Mouse (Mus musculus) limb, embryonic 14.5 days (tissue): ENCODE measurements around the gene Asb18. TPM values are rescaled to one million over a fixed set of nuclear protein-coding genes. Genes with fewer than 3 reads are reported as not detected.

Experiments
- ATAC-seq: fragments of 200-750 bp; cut with Nextera tagmentation; 2 replicates; pipeline ENCODE4 v1.8.0; 2017; ENCODE audit warnings: low read depth, moderate number of reproducible peaks, moderate TSS enrichment; ENCODE audit not compliant: low FRiP score
- DNase-seq: peaks from one replicate; pipeline ENCODE4 v3.0.0-alpha.2; 2015; ENCODE audit warnings: low spot score
- H3K27ac ChIP-seq: fragments of 300-500 bp; sonication (generic); replicated peaks from 2 replicates; pipeline ENCODE4 v1.5.1; 2014; ENCODE audit warnings: low read depth, mild to moderate bottlenecking, low read length, moderate library complexity, mixed read lengths
- H3K27me3 ChIP-seq: fragments of 300-500 bp; sonication (generic); 2 replicates; pipeline ENCODE4 v1.6.1; 2014; ENCODE audit warnings: low read length, mixed read lengths; ENCODE audit not compliant: control insufficient read depth, insufficient read depth
- H3K36me3 ChIP-seq: fragments of 300-500 bp; sonication (generic); 2 replicates; pipeline ENCODE4 v1.6.1; 2014; ENCODE audit warnings: mild to moderate bottlenecking, low read length, moderate library complexity, mixed read lengths; ENCODE audit not compliant: control insufficient read depth, insufficient read depth
- H3K4me1 ChIP-seq: fragments of 300-500 bp; sonication (generic); 2 replicates; pipeline ENCODE4 v1.6.1; 2014; ENCODE audit warnings: antibody characterized with exemption, low read length, mixed read lengths; ENCODE audit not compliant: control insufficient read depth, insufficient read depth
- H3K4me2 ChIP-seq: fragments of 300-500 bp; sonication (generic); replicated peaks from 2 replicates; pipeline ENCODE4 v1.6.1; 2014; ENCODE audit warnings: low read depth, mild to moderate bottlenecking, low read length, moderate library complexity; ENCODE audit not compliant: severe bottlenecking
- H3K4me3 ChIP-seq: fragments of 300-500 bp; sonication (generic); replicated peaks from 2 replicates; pipeline ENCODE4 v1.5.1; 2014; ENCODE audit warnings: low read length
- H3K9ac ChIP-seq: fragments of 300-500 bp; sonication (generic); 2 replicates; pipeline ENCODE4 v1.6.1; 2014; ENCODE audit warnings: mild to moderate bottlenecking, low read depth, low read length, moderate library complexity; ENCODE audit not compliant: severe bottlenecking
- H3K9me3 ChIP-seq: fragments of 300-500 bp; sonication (generic); 2 replicates; pipeline ENCODE4 v1.6.1; 2016; ENCODE audit warnings: low read length; ENCODE audit not compliant: control insufficient read depth
- POLR2A ChIP-seq: fragments of 200-500 bp; IDR thresholded peaks from 2 replicates; pipeline ENCODE4 v1.8.0; 2012; ENCODE audit warnings: inconsistent platforms, mild to moderate bottlenecking, moderate library complexity, borderline replicate concordance; ENCODE audit not compliant: insufficient read depth, insufficient read length; ENCODE audit errors: extremely low read depth
- WGBS: fragments of 180-500 bp; shearing (Covaris S2); extraction: QIAGEN DNeasy Blood & Tissue Kit; methylation state at CpG from one replicate; pipeline ENCODE4 v1.1.7; 2014; 5-methylcytosine and 5-hydroxymethylcytosine counted together
- polyA plus RNA-seq, 2 experiments: library from polyadenylated mRNA; depleted of rRNA in 1 of 2; stranded (reverse) in 1 of 2; unstranded in 1 of 2; fragments of >200 nt; fragmentation: Nextera tagmentation in 1 of 2; extraction: Ambion mirVana in 1 of 2; gene quantifications; 2 replicates each; pipeline versions ENCODE4 v1.2.1 to v1.2.3; 2012 to 2014

Gene Asb18
- polyA plus RNA-seq, 2 experiments: 0.06 to 0.38 TPM

DNA sequence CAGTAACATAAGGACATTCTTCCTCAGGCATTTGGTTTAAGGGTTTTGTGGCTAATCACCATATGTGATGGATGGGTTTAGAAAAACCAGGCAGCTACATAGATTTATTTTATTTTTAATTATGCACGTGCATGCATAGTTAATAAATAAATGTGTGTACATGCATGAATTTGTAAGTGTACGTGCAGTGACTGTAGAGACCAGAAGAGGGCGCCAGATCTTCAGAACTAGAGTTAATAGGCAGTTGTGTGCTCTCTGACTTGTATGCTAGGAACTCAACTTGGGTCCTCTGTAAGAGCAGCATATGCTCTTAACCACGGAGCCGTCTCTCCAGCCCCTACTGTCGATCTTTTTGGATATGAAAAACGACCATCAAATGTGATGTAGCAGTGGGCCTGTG lies 1.6 kb downstream of the Asb18 start:
- Histone ChIP-seq H3K27ac (no peak overlapping the region), H3K9ac (no peak overlapping the region), H3K36me3 (no peaks in the 10 kb centered on the region), H3K4me1 (no peaks in the 10 kb centered on the region), H3K27me3 (no peaks in the 10 kb centered on the region), H3K4me3 (no peak overlapping the region), H3K4me2 (no peak overlapping the region), H3K9me3 (no peaks in the 10 kb centered on the region)
- DNase-seq (no peak), ATAC-seq (no peak)
- 70% methylated on average over 7 of the region's 7 CpGs for WGBS
- no peak for TF ChIP-seq POLR2A

DNA sequence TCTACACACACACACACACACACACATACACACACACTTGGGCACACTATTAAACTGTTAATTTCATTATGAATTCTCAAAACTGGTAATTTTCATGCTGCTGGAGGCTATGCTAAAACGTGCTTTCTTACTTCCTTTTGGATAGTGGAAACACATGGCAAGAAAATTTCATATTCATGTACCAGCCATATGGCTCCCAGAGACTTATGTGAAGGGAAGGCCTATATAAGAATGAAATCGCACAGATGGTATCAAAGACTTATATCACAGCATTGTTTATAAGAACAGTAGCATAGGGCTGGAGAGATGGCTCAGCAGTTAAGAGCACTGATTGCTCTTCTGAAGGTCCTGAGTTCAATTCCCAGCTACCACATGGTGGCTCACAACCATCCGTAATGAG lies 2.3 kb downstream of the Asb18 start:
- no peak for ATAC-seq
- Histone ChIP-seq H3K36me3 (no peaks in the 10 kb centered on the region), H3K27ac (no peak overlapping the region), H3K4me2 (no peak overlapping the region), H3K9ac (no peak overlapping the region), H3K27me3 (no peaks in the 10 kb centered on the region), H3K4me1 (no peaks in the 10 kb centered on the region), H3K9me3 (no peaks in the 10 kb centered on the region), H3K4me3 (no peak overlapping the region)
- 61% methylated on average over 3 of the region's 3 CpGs for WGBS
- no peak for DNase-seq
- no peak for TF ChIP-seq POLR2A

DNA sequence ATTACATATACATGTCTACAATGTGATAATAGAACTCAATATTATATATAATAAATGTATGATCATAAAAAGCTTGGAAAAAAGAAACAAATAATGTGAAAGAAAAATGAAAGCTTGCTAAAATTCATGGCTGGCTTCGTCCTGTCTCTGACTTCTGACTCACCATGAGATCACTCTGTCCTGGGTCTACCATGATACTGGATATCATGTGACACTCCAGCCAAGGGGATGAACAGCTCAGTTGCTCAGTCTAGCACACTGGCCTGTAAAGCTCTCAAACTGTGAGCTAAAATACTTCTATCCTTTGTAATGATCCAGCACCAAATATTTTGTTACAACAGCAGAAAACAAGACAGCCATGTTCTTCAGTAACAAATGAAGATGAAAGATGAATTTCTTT lies 4.4 kb downstream of the Asb18 start:
- DNase-seq (no peak), ATAC-seq (no peak)
- H3K9ac ChIP-seq: no peak overlapping the region
- no peak overlapping the region for H3K4me2 ChIP-seq
- H3K4me3 ChIP-seq: no peak overlapping the region
- H3K9me3 ChIP-seq: no peaks in the 10 kb centered on the region
- 0 out of 2 replicates have a peak, but pooled peaks cover 4% of the 10 kb centered on the region for H3K27me3 ChIP-seq
- no peak for TF ChIP-seq POLR2A
- WGBS: 94% methylated on average over 1 of the region's 1 CpGs
- H3K36me3 ChIP-seq: no peaks in the 10 kb centered on the region
- no peak overlapping the region for H3K27ac ChIP-seq
- H3K4me1 ChIP-seq: no peaks in the 10 kb centered on the region

DNA sequence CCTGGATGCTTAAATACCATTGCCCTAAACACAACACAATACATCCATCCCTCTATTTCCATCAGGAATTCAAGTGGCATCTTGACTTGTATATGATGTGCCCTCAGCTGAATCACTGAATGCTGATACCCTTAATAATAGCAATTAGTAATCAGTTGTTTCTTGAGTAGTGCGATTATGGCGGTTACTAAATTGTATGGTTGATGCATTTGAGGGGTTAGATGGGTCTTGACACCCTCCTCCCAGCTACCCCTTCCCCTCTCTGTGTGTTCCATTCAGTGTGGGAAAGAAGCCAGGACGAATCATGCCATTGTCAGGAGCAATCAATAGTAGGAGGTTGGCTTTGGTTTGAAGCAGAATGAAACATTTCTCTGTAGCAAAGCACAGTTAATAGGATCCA lies 5.3 kb downstream of the Asb18 start:
- Histone ChIP-seq H3K27ac (no peak overlapping the region), H3K4me2 (no peak overlapping the region), H3K4me3 (no peak overlapping the region), H3K36me3 (no peaks in the 10 kb centered on the region), H3K27me3 (0 out of 2 replicates have a peak, but pooled peaks cover 4% of the 10 kb centered on the region), H3K4me1 (no peaks in the 10 kb centered on the region), H3K9me3 (no peaks in the 10 kb centered on the region), H3K9ac (no peak overlapping the region)
- TF ChIP-seq POLR2A: no peak
- WGBS: 81% methylated on average over 3 of the region's 3 CpGs
- ATAC-seq (no peak), DNase-seq (no peak)

DNA sequence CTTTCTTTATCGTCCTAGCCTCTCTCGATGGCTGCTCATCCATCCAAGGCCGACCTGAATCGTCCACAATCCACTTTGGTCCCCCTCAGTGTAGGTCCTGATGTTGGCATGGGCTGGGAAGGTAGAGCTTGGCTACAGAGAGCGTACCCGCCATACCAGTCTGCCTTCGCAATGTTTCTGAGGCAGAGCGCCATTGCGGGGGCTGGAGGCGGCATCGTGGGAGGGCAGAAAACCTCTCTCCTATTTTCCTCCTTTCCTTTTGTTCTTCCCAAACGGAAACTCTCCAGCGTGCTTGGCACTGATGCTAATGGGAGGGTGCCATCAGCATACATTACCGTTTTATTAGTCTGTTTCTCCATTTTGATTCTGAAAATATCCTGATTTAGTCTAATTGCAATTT lies 7.8 kb downstream of the Asb18 start:
- no peak overlapping the region for H3K9ac ChIP-seq
- no peak for TF ChIP-seq POLR2A
- no peaks in the 10 kb centered on the region for H3K4me1 ChIP-seq
- H3K27me3 ChIP-seq: 0 out of 2 replicates have a peak, but pooled peaks cover 4% of the 10 kb centered on the region
- no peak for DNase-seq
- no peaks in the 10 kb centered on the region for H3K36me3 ChIP-seq
- no peak for ATAC-seq
- H3K4me3 ChIP-seq: no peak overlapping the region
- no peaks in the 10 kb centered on the region for H3K9me3 ChIP-seq
- 78% methylated on average over 14 of the region's 14 CpGs for WGBS
- no peak overlapping the region for H3K27ac ChIP-seq
- no peak overlapping the region for H3K4me2 ChIP-seq

DNA sequence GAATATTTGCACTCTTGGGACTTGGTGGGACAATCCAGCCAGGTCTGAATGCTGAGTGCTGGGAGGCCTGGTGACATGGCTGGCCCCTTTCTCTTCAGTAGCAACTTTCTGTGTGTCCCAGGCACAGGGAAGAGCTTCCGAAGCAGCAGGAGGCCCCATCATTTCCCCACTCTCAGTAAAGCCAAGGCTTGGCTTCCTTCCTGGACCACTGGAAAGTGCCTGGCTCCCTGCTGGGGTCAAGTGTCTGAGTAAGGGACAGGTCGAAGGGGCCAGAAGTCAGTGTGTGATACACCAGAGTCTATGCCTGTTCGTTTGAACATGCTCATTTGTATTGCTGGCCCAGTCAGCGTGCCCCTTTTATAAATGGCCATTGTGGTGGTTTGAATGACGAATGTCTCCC lies 13.5 kb downstream of the Asb18 start:
- 48% methylated on average over 5 of the region's 5 CpGs for WGBS
- H3K4me3 ChIP-seq: no peak overlapping the region
- H3K36me3 ChIP-seq: no peaks in the 10 kb centered on the region
- no peaks in the 10 kb centered on the region for H3K27me3 ChIP-seq
- H3K9me3 ChIP-seq: no peaks in the 10 kb centered on the region
- DNase-seq: no peak
- H3K4me1 ChIP-seq: no peaks in the 10 kb centered on the region
- no peak overlapping the region for H3K27ac ChIP-seq
- H3K9ac ChIP-seq: no peak overlapping the region
- H3K4me2 ChIP-seq: no peak overlapping the region
- ATAC-seq: no peak
- TF ChIP-seq POLR2A: no peak
